Mouse (Mus musculus) common myeloid progenitor, adult 5-6 weeks (primary cell): ENCODE measurements around the gene Zg16. TPM values are rescaled to one million over a fixed set of nuclear protein-coding genes. Genes with fewer than 3 reads are reported as not detected.
"Not testable (repeated sequence)": the region's sequence is repeated elsewhere in the genome, so short reads cannot be mapped to it uniquely, and the experiment has no call there.

ENCODE experiments used
- ATAC-seq: replicated peaks from 2 replicates; pipeline ENCODE4 v1.8.0; 2016; ENCODE audit warnings: low read depth, mild to moderate bottlenecking, moderate TSS enrichment, inconsistent platforms; ENCODE audit not compliant: poor library complexity, severe bottlenecking
- total RNA-seq: library from RNA; stranded (forward); fragments of 200-1000, 187-1606 nt; gene quantifications from 2 replicates; pipeline ENCODE4 v1.2.3, GENCODE M21; 2017

Gene Zg16
- total RNA-seq, 1 experiment from 2014 or later, result 22.6 TPM

- peak; percentile 70 for ATAC-seq
These were observed 17.6 kb upstream of the Zg16 start for GRCm38 (mm10) chr7:127104560-127105332.

GRCm38 (mm10) chr7:127103960-127104359, 16.8 kb upstream of the Zg16 start:
- ATAC-seq, result peak; percentile 39

GRCm38 (mm10) chr7:127102148-127102547, 15.0 kb upstream of the Zg16 start:
- no peak for ATAC-seq

- ATAC-seq, result no peak
These were observed 14.4 kb upstream of the Zg16 start for GRCm38 (mm10) chr7:127101451-127102016.

- no peak for ATAC-seq
These were observed 12.4 kb upstream of the Zg16 start for GRCm38 (mm10) chr7:127099528-127099927.

GRCm38 (mm10) chr7:127098950-127099349, 11.8 kb upstream of the Zg16 start:
- no peak for ATAC-seq

- no peak for ATAC-seq
These were observed 11.4 kb upstream of the Zg16 start for GRCm38 (mm10) chr7:127098521-127098920.

- ATAC-seq, result no peak
These were observed 9.3 kb upstream of the Zg16 start for GRCm38 (mm10) chr7:127096456-127096855.

GRCm38 (mm10) chr7:127093914-127094313, 6.8 kb upstream of the Zg16 start:
- no peak for ATAC-seq

- peak; percentile 90 for ATAC-seq
These were observed 4.2 kb upstream of the Zg16 start, which contains the start of gene AI467606 for GRCm38 (mm10) chr7:127091114-127091896. TSS of gene AI467606 (plus strand) at chr7:127091359.

GRCm38 (mm10) chr7:127090154-127091113, 3.3 kb upstream of the Zg16 start:
- peak; percentile 7 for ATAC-seq

GRCm38 (mm10) chr7:127088901-127089845, 2.0 kb upstream of the Zg16 start:
- ATAC-seq, result no peak

- ATAC-seq, result no peak
These were observed 955 bp upstream of the Zg16 start for GRCm38 (mm10) chr7:127088083-127088482.

GRCm38 (mm10) chr7:127085751-127086150, 1.4 kb downstream of the Zg16 start:
- ATAC-seq, result not testable (repeated sequence)

GRCm38 (mm10) chr7:127084794-127085193, 2.3 kb downstream of the Zg16 start:
- no peak for ATAC-seq

GRCm38 (mm10) chr7:127083689-127084088, 3.4 kb downstream of the Zg16 start:
- peak; percentile 37 for ATAC-seq

- ATAC-seq, result no peak
These were observed 4.1 kb downstream of the Zg16 start for GRCm38 (mm10) chr7:127082995-127083394.

GRCm38 (mm10) chr7:127082271-127082670, 4.9 kb downstream of the Zg16 start:
- ATAC-seq, result peak; percentile 12; the same call in 1 of the 2 replicates

- peak; percentile 70 for ATAC-seq
These were observed 7.1 kb downstream of the Zg16 start for GRCm38 (mm10) chr7:127080045-127080444.
